Mouse (Mus musculus) liver, embryonic 14.5 days (tissue): ENCODE measurements around the gene Cmtr2.

Experiments used
- CTCF ChIP-seq: IDR thresholded peaks from 2 replicates; pipeline ENCODE4 v1.5.1; 2016; ENCODE audit warnings: antibody characterized with exemption, low read depth, control low read depth
- EP300 ChIP-seq: IDR thresholded peaks from 2 replicates; pipeline ENCODE4 v1.6.1; 2016; ENCODE audit warnings: antibody characterized with exemption, low read depth

GRCm38 (mm10) chr8:110270659-110271058, 55.2 kb downstream of the Cmtr2 start:
- TF ChIP-seq EP300 = no peak
- no peak for TF ChIP-seq CTCF
